Mouse (Mus musculus): Measurements from ENCODE around the gene Utp14a.
"Not testable (repeated sequence)": the region's sequence is repeated elsewhere in the genome, so short reads cannot be mapped to it uniquely, and the experiment has no call there.

The Utp14a gene

GRCm38 (mm10) chrX:48256468-48257007, at the start of gene Utp14a:
Utp14a (plus strand) TSS chrX:48256862.
- peak; percentile 96 to 97 for DNase-seq

GRCm38 (mm10) chrX:48207761-48208487, 48.7 kb upstream of the Utp14a start:
- DNase-seq = peak; percentile 65 to 83

- peak; percentile 89 to 90 for DNase-seq
Measured at GRCm38 (mm10) chrX:48208519-48209185, 48.0 kb upstream of the Utp14a start, which contains the start of gene Zdhhc9. Zdhhc9 (minus strand) TSS chrX:48208878.

- DNase-seq = not testable (repeated sequence)
Measured at GRCm38 (mm10) chrX:48209746-48210145, 46.9 kb upstream of the Utp14a start.

GRCm38 (mm10) chrX:48219468-48219867, 37.2 kb upstream of the Utp14a start:
- no peak for DNase-seq

- no peak for DNase-seq
Measured at GRCm38 (mm10) chrX:48222706-48223105, 34.0 kb upstream of the Utp14a start.

GRCm38 (mm10) chrX:48226225-48226624, 30.4 kb upstream of the Utp14a start:
- DNase-seq = no peak

GRCm38 (mm10) chrX:48234417-48234816, 22.2 kb upstream of the Utp14a start:
- peak; percentile 16 to 35 for DNase-seq

- DNase-seq = peak in 1 of 2 experiments; percentile 3
Measured at GRCm38 (mm10) chrX:48255830-48256428, 733 bp upstream of the Utp14a start.

- peak in 1 of 2 experiments; percentile 3 for DNase-seq
Measured at GRCm38 (mm10) chrX:48257011-48257410, 349 bp downstream of the Utp14a start.

GRCm38 (mm10) chrX:48271671-48272070, 15.0 kb downstream of the Utp14a start:
- no peak for DNase-seq

GRCm38 (mm10) chrX:48274634-48275033, 18.0 kb downstream of the Utp14a start:
- no peak for DNase-seq

GRCm38 (mm10) chrX:48278103-48278502, 21.4 kb downstream of the Utp14a start:
- DNase-seq = peak; percentile 32 to 55

- peak; percentile 83 to 85 for DNase-seq
Measured at GRCm38 (mm10) chrX:48284386-48285005, 27.8 kb downstream of the Utp14a start.

GRCm38 (mm10) chrX:48285006-48285650, 28.5 kb downstream of the Utp14a start:
- peak; percentile 76 to 79 for DNase-seq

- no peak for DNase-seq
Measured at GRCm38 (mm10) chrX:48285651-48286021, 29.0 kb downstream of the Utp14a start.

GRCm38 (mm10) chrX:48286488-48286887, 29.8 kb downstream of the Utp14a start:
- DNase-seq = no peak

- DNase-seq = no peak
Measured at GRCm38 (mm10) chrX:48288008-48288407, 31.3 kb downstream of the Utp14a start.

GRCm38 (mm10) chrX:48291413-48291812, 34.8 kb downstream of the Utp14a start:
- peak; percentile 22 to 27 for DNase-seq

- DNase-seq = no peak
Measured at GRCm38 (mm10) chrX:48305356-48305755, 48.7 kb downstream of the Utp14a start.

GRCm38 (mm10) chrX:48310706-48311517, 54.2 kb downstream of the Utp14a start:
- no peak for DNase-seq
